Mouse (Mus musculus): ENCODE measurements around the gene Cacna1c.

Gene Cacna1c

DNA sequence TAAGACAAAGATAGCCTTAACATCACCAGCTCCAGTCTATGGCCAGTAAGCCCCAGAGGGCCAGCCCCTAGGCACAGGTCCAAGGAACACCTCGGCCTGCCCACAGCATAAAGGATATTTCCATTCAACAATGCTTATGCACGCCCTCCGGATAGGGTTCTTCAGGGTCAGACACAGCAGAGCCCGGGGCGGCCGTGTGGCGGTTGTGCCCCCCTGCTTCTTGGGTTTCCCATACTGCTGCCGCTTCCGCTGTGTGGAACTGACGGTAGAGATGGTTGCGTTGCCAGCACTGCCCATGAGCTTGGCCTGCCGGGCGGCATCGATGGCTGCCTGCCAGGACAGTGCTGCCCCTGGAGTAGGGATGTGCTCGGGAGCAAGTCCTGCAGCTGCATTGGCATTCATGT lies 139.1 kb downstream of the Cacna1c start:
- DNase-seq (ENCODE audit: low read depth, low spot score), result no peak

DNA sequence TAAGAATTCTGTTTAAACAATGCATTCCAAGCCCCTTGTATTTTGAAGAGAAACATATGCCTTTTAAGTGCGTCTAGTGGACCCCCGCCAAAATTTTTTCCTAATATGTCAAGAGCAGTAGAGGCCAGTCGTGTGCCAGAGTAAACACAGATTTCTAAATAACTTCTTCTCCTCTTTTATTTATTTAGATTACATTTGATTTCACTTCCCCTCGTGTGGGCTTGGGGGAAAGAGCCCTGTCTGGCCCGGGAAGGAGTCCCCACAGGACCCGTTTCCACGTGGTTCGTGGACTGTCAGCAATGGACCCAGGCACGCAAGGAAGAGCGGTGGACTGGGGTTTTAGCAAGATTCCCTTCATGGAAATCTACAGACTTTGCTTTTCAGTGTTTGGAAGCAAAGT lies 143.4 kb downstream of the Cacna1c start:
- DNase-seq (ENCODE audit: low read depth, low spot score), result no peak

DNA sequence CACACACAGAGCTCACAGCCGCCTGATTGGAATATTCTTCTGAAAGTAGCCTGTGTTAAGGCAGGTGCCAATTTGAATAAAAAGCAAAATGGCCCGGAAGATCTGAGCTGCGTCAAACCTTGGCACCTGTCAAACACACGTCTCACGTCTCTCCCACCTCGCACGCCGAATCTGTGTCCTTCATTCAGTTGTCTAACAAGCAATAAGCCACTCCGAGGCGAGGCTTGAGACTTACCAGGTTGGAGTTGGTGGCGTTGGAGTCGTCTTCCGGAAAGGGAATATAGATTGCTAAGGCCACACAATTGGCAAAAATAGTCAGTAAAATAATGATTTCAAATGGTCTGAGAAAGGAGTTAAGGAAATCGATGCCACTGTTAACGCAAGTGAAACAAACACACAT lies 143.9 kb downstream of the Cacna1c start:
- DNase-seq (ENCODE audit: low read depth, low spot score), result no peak

DNA sequence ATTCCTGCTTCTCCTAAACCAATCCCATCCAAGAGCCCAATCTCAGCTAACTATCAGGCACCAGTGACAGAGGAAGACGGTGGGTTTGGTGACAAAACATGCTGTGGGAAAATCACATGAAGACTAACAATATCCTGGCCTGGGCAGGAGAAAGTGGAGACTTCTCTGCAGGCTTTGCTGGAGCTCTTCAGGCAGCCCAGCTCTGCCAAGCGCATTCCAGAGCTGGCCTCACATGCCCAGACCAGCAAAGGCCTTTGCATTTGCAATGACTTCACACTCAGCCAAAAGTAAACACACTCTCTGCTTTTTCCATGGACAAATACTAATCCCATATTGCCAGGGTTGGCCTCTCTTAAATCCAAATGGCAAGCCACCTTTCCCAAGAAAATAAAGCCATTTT lies 144.5 kb downstream of the Cacna1c start:
- no peak for DNase-seq (ENCODE audit: low read depth, low spot score)

DNA sequence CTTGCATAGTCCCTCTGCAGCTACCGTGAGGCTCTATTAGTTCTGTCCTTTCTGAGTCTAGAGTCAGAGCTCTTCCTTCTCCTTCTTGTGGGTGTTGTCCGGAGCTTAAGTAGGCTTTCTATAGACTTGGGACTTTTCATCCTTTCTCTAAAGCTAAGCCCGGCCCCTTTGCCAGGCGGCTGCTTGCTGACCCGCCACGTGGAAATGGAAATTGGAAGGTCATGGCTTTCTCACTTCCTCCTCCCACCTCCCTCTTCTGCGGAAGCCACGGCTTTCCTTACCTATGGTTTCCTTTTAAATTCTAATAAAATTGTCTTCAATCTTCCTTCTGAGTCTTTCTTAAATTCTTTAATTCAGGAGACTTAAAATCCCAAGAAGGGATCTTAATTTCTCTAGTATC lies 148.9 kb downstream of the Cacna1c start:
- DNase-seq (ENCODE audit: low read depth, low spot score), result peak; percentile 33

DNA sequence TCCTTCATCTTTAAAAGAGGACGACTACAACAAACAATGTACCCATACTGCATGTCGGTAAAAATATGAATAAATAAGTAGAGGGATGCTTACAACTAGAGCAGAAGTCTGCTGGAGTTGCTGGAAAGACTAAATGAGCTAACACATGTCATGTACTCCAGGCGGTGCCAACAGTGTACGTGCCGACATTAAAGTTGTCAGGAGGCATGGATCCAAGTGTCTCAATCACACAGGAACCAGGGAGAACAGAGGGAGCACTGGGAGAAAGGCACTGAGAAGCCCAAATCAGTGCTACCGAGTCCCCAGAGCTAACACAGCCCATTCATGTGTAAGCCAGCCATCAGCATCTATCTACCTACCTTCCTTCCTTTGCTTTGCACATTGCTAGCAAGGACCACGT lies 150.7 kb downstream of the Cacna1c start:
- DNase-seq (ENCODE audit: low read depth, low spot score), result no peak

DNA sequence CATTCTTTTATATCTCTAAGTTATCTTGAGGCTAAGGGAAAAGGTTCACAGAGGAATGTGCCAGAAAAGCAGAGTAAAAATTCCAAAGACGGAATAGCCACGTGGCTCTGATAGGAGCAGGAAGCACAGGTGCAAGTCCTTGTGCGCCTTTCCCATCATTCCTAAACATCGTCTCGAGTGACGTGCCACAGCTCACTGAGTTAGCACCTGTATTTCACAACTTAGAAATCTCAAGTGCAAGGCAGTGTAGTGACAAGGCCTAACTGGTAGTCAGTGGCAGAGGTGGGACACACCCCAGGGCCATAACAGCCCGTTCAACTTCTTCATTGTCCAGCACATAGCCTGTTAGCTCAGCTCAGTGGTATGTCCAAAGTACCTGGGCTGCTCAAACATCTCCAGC lies 152.1 kb downstream of the Cacna1c start:
- DNase-seq (ENCODE audit: low read depth, low spot score), result no peak

DNA sequence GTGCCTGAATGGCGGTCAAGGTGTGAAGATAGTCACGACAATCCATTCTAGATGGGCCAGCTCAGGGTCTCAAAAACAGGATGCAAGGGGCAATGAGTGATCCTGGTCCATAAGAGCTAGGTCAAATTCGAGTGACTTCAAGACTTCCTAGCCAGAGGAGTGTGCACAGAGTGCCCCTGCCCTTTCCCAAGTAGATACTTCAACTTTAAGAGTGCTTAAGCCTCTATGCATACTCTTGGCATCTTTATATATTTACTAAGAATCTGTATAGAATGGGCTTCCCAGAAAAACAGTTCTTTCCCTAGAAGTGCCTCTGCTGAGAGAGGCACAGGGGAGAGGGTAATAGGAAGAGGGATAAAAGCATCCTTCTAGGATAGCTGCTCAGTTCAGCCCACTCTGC lies 153.4 kb downstream of the Cacna1c start:
- no peak for DNase-seq (ENCODE audit: low read depth, low spot score)

DNA sequence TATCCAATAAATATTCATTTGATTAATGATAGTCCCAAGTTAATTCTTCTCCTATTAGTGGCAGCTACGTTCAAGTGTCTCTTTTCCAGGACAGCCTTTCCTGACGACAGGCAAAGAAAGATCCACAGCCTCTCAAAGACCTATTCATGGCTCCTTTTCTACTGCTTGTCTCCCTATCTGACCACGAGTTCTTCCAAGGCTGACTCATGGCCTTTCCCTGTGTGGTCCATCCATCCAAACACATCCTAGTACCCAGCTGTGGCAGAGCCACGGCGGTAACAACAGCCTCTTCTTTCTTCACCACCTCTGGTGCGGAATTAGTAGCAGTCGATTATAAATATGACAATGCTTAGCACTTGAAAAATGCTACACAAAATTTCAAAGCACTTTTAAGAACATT lies 155.3 kb downstream of the Cacna1c start:
- DNase-seq (ENCODE audit: low read depth, low spot score), result no peak

DNA sequence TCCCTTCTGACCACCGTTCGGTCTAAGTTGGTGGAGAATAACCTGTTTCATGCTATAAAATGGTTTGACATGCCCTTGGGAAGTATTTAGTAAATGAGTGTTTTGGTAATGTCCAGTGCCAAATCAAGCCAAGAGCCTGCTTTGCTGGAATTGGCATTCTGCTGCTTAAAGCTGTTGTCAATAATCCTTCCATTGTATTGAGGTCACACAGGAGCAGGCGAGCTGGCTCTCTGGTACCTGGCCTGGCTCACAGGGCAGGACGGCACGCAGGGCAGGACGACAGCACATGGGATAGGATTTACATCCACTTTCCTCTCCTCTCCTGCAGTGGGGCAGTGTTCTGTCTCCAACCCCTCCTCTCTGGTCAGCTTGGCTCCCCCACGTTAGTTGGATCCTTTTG lies 156.4 kb downstream of the Cacna1c start:
- no peak for DNase-seq (ENCODE audit: low read depth, low spot score)

DNA sequence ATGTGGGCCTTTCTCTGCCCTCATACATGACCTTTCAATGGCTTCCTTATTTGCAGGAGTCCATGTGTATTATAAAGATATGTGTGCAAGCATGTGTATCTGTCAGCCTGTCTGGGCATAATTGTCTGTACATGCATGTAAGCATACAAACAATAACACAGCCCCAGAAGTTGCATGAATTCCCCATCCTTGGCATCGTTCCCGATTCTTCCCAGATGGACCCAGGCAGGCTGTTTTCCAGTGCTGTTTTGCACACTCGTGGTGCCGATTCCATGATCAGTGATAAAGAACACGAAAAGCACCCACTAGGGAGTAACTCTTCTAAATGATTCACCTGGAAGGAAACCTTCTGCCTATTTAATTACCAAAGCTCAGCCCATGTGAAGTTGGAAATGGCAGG lies 156.9 kb downstream of the Cacna1c start:
- DNase-seq (ENCODE audit: low read depth, low spot score), result no peak

DNA sequence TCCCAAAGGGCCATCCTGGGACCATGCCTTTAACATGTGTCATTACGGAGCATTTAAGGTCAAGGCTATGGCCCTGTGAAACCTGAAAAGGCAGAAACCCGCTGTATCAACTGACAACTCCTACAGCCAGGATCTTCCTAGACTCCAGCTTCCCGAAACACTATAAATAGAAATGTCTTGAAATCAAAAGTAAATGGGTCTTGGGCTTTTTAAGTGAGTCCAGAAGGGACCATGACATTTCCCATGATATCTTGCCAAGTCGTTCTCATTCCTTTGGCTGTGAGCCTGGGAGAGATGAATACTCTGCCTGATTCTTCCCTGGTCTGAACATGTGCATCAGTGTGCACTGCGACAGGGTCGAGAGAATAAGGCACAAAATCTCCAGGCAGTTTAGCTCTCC lies 158.4 kb downstream of the Cacna1c start:
- DNase-seq (ENCODE audit: low read depth, low spot score), result no peak

DNA sequence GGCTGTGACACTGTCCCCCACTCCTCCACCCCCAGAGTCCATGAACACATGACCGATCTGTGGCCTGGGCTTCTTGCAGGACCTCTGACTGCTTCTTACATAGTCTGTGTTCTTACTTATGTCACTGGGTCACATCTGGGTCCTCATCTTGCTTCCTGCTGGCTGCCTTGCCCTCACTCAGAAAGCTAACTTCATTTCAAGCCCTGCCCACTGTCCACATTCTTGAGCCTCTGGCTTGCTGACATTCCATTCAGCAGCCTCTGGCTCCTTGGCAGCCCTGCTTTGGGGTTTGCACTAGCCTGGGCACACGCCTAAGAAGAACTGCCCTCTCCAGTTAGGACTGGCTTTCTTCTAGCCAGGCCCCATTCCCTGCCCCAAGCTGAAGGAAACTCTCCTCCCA lies 159.2 kb downstream of the Cacna1c start:
- no peak for DNase-seq (ENCODE audit: low read depth, low spot score)

DNA sequence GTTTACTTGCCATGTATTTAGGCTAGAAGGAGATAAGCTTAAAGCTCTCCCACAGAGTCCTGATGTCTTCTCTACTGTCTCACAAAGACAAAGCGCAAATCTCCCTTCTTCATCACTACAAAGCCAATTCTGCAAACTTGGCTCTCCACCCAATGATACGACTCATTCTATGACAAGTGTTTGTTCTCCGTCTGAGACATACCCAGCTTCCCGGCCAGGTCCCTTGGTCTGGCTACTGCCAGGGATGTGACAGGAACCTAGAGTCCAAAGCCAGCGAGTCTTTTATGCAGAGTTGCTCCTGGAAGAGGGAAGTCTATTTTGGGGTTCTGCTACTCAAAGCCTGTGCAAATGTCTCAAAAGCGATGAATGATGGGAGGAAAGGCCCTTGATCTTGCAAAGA lies 160.9 kb downstream of the Cacna1c start:
- no peak for DNase-seq (ENCODE audit: low read depth, low spot score)

DNA sequence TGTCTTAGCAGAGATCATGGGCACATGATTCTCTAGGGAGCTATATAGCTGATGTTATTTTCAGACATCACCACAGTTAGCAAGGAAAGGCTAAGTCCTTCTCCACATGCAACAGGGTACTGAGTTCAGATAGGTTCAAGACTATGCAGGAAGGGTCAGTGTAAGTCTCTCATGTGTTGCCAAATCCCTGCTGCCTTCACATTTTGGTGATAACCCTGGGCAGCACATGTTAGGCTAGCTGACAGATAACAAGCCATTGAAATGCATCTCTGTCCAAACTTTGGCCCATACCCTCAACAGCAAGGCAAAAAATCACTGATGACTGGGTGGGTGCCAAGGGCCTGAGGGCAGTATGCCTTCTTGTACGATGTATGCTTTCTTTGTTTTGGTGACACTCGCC lies 161.3 kb downstream of the Cacna1c start:
- DNase-seq (ENCODE audit: low read depth, low spot score), result no peak

DNA sequence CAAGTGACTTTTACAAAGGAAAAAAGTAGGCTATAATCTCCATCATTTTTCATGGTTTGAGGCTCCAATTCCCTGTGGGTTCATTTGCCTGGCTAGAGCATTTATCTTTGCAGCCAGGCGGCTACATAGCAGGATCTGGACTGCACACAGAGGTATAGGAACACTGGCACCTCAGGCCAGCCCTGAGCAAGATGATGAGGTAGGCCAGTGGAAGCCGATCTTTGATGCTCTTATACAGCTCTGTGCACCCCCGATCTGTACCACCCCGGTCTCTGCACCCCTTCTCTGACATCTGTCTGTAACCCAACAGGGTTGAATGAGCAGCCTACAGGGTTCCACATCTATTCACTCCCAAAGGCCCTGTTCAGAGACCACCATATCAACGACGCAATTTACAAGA lies 168.3 kb downstream of the Cacna1c start:
- DNase-seq (ENCODE audit: low read depth, low spot score), result no peak

DNA sequence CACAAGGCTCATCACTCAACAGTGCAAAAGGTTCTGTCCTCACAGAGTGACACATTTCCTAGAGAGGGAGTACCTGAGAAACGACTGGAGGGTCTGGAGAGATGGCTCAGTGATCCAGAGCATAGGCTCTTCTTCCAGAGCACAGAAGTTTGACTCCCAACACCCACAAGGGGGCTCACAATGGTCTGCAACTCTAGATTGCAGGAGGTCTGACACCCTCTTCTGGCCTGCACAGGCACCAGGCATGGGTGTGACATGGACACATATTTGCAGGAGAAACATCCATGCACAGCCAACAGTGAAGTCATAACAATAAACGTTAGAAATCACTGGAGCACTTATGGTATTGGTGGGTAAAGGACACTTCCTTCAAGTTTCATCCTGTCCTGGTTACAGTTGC lies 173.4 kb downstream of the Cacna1c start:
- DNase-seq (ENCODE audit: low read depth, low spot score), result no peak

DNA sequence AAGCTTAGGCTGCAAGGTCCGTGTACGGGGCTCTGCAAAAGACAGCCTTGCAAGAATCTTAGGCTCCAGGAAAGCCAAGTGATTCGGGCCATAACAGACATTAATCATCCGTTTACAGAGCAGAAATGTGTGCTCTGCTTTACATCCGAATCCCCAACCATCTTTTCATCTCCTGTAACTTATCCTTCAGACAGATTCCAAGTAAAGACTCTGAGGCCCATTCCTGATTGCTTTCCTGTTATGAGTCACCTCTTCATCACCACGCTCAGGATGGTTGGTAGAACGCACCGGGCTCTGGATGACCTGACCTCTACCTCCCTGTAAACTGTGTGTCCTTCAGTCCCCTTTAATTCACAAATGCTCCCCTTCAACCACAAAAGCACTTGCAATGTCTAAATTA lies 175.0 kb downstream of the Cacna1c start:
- DNase-seq (ENCODE audit: low read depth, low spot score), result no peak

DNA sequence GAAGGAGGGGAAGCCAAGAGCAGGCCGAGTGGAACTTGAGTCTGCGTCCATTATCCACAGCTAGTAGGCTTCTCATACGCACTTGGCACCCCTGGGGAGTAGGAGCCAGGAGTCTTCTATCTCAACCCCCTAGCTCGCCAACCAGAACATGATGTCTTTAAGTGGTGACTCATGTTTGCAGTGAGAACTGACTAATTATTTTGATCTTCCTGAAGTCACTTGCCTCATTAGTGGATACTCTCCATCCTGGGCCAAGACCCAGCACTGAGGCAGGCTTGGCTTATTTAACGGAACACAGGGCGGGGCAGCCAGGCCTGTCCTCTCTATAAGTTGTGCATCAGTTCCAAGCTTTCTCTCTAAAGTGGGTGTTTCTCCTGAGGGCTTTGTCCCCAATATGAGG lies 177.3 kb downstream of the Cacna1c start:
- DNase-seq (ENCODE audit: low read depth, low spot score), result no peak

DNA sequence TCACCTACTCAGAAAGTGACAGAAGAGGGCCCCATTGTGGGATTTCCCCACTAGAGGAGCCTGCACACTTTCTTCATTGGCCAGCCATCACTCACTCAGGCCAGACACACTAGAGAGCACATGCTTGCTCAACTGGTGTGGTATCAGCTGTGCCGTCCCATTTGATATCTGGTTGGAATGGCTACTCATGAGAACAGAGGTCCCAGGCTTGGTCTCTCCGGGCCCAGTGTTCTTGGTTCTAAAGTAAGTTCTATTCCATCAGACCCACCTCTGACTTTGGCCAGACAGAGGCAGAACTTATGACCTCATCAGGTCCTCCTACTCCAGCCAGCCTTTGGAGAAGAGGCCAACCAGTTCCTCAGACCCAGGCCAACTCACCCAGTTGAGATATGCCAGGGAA lies 178.0 kb downstream of the Cacna1c start:
- no peak for DNase-seq (ENCODE audit: low read depth, low spot score)

DNA sequence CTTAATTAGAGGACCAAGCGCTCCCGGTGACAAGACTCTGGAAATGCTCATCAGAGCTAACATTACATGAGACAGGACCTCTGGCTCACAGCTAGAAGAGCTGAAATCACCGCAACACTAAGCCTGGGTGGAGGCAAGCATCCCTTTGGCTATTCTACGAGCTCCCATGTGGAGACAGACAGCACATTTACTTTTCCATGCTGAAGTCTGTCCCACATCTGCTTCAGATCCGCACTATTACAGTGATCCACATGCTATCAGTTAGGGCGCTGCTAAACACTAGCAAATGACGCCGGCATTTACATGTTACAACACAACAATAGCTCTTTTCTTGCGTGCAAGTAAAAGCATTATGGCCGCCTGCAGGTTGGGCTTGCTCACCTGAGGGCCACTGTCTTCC lies 178.7 kb downstream of the Cacna1c start:
- DNase-seq (ENCODE audit: low read depth, low spot score), result no peak

DNA sequence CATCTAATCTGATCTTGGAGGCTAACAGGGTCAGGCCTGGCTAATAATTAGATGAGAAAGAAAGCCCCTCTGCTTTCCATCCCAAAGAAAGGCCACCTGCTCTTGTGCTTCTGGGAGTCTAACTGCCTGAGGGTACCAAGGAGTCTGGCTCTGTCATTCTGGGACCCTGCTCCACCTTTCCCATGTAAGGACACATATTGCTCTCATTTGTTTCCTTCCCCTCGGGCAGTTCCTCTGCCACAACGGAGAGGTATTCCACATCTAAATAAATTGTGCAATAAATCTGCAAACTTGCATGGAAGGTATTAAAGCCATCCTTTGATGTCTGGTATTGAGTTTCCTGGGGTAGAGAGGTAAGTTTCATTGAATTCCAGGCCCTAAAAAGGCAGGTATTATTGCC lies 180.9 kb downstream of the Cacna1c start:
- no peak for DNase-seq (ENCODE audit: low read depth, low spot score)

DNA sequence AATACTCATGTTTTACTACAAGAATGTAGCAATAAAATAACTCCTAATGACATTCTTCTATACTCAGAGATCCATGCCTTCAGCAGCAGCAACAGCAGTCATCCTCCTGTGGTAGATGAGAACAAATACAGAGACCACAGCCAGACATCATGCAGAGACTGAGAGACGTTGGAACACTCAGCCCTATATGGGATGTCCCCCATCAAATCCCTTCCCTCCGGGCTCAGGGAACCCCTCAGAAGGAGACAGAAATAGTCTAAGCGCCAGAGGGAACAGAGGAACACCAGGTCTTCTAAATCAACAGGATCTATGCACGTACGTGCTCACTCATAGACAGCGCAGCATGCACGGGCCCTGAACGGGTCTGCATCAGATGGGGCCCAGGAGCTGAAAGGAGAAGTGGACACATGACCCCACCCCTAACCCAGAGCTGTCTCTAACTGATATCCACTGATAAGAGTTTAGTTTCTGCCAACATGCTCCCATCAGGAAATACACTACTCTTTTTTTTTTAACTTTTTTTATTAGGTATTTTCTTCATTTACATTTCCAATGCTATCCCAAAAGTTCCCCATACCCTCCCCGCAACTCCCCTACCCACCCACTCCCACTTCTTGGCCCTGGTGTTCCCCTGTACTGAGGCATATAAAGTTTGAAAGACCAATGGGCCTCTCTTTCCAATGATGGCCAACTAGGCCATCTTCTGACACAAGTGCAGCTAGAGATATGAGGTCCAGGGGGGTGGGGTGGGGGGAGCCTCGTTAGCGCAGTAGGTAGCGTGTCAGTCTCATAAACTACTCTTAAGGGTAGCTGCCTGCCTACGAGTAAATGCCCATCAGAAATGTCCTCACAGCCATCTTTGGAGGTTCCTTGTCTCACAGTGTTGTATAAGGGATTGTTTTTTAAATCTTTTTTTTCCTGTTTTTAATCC lies 182.8 kb downstream of the Cacna1c start:
- no peak for DNase-seq (ENCODE audit: low read depth, low spot score)

DNA sequence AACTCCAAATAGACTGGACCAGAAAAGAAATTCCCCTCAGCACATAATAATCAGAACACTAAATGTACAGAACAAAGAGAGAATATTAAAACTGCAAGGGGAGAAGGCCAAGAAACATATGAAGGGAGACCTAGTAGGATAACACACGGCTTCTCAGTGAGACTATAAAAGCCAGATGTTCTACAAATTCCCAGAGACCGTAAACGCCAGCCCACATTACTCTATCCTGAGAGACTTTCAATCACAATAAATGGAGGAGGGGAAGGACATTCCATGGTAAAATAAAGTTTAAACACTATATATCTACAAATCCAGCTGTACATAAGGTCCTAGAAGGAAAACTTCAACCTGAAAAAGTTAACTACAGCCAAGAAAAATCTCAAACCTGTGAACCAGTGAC lies 185.3 kb downstream of the Cacna1c start:
- DNase-seq (ENCODE audit: low read depth, low spot score), result no peak

Data from ZHBTc4 (cell line).